Mouse (Mus musculus) heart, embryonic 16.5 days (tissue): Measurements from ENCODE around the gene Ncam1. TPM values are rescaled to one million over a fixed set of nuclear protein-coding genes. Genes with fewer than 3 reads are reported as not detected.

Experiments used
- ATAC-seq: fragments of 200-750 bp; cut with Nextera tagmentation; replicated peaks from 2 replicates; pipeline ENCODE4 v1.8.0; 2017; ENCODE audit warnings: moderate number of reproducible peaks; ENCODE audit not compliant: insufficient read depth, low FRiP score; ENCODE audit errors: extremely low read depth
- H3K27ac ChIP-seq: fragments of 300-500 bp; sonication (generic); 2 replicates; pipeline ENCODE4 v1.5.1; 2014; ENCODE audit warnings: mild to moderate bottlenecking, low read length, control low read depth, moderate library complexity
- H3K27me3 ChIP-seq: fragments of 300-500 bp; sonication (generic); 2 replicates; pipeline ENCODE4 v1.6.1; 2014; ENCODE audit warnings: low read length, mixed read lengths; ENCODE audit not compliant: control insufficient read depth, insufficient read depth
- H3K36me3 ChIP-seq: fragments of 300-500 bp; sonication (generic); 2 replicates; pipeline ENCODE4 v1.6.1; 2014; ENCODE audit not compliant: control insufficient read depth, insufficient read depth
- H3K4me1 ChIP-seq: fragments of 300-500 bp; sonication (generic); 2 replicates; pipeline ENCODE4 v1.6.1; 2014; ENCODE audit warnings: low read length, mixed read lengths; ENCODE audit not compliant: control insufficient read depth, insufficient read depth
- H3K4me2 ChIP-seq: fragments of 300-500 bp; sonication (generic); 2 replicates; pipeline ENCODE4 v1.6.1; 2014; ENCODE audit warnings: low read depth, mild to moderate bottlenecking, control low read depth, low read length
- H3K4me3 ChIP-seq: fragments of 300-500 bp; sonication (generic); 2 replicates; pipeline ENCODE4 v1.5.1; 2014; ENCODE audit warnings: mild to moderate bottlenecking, control low read depth, low read length
- H3K9ac ChIP-seq: fragments of 300-500 bp; sonication (generic); 2 replicates; pipeline ENCODE4 v1.6.1; 2014; ENCODE audit warnings: low read length, control low read depth
- H3K9me3 ChIP-seq: fragments of 300-500 bp; sonication (generic); replicated peaks from 2 replicates; pipeline ENCODE4 v1.6.1; 2016; ENCODE audit warnings: low read length; ENCODE audit not compliant: control insufficient read depth
- WGBS: fragments of 180-500 bp; shearing (Covaris S2); extraction: QIAGEN DNeasy Blood & Tissue Kit; methylation state at CpG from one replicate; pipeline ENCODE4 v1.1.7; 2014; 5-methylcytosine and 5-hydroxymethylcytosine counted together
- polyA plus RNA-seq: library from polyadenylated mRNA; unstranded; fragments of >200 nt; fragmentation: Nextera tagmentation; extraction: Ambion mirVana; gene quantifications from 2 replicates; pipeline ENCODE4 v1.2.1, GENCODE M21; 2015

Gene Ncam1
- polyA plus RNA-seq, 1 experiment from 2014 or later, result 153 TPM

DNA sequence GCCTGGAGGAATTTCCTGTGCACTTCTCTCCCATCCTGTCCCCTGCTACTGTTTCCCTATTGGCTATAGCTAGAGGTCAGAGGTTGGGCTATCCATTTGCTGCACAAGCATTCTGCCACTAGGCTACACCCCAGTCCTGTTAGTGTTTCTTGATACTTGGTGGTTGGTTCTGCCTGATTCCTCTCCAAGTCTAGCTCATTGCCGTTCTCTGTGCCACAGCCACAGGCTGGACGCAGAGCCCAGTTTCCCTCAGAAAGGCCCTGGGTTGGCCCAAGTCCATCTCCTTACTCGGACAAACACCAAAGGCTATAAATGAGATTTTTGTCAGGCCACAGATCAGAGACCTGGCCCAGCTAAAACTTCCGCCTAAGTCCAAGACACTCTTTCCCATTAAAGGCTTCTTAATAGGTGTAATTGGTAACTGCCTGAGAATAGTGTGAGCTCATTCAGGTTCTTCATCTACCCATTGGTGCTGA is 140.3 kb downstream of the Ncam1 start:
- H3K27ac ChIP-seq, result no peak overlapping the region
- H3K9me3 ChIP-seq, result no peaks in the 10 kb centered on the region
- H3K36me3 ChIP-seq, result no peaks in the 10 kb centered on the region
- WGBS, result 82% methylated on average over 4 of the region's 4 CpGs
- H3K4me1 ChIP-seq, result peaks cover 5% of the 10 kb centered on the region; the same call in 1 of the 2 replicates
- no peak overlapping the region for H3K4me2 ChIP-seq
- H3K27me3 ChIP-seq, result no peaks in the 10 kb centered on the region
- H3K4me3 ChIP-seq, result no peak overlapping the region
- no peak overlapping the region for H3K9ac ChIP-seq
- ATAC-seq, result no peak

DNA sequence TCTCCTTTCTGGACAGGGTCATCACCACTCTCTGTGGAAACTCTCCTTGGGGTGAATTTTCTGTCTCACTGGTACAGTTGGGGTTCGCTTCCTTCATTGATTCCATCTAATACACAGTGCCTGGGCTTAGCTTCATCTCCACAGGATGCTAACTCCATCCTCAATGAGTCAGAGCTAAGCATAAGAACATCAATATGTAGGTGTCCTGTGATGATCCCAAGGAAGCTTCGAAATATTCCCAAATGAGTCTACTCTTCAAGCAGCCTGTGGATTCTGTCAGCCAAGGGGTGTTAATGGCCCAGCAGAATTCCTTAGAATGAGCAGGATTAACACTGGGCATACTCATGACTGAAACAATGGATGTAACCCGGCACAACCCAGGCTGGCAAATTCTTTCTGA is 144.3 kb downstream of the Ncam1 start:
- no peak overlapping the region for H3K4me2 ChIP-seq
- 0 out of 2 replicates have a peak, but pooled peaks cover 2% of the 10 kb centered on the region for H3K4me1 ChIP-seq
- no peak for ATAC-seq
- no peak overlapping the region for H3K27ac ChIP-seq
- no peak overlapping the region for H3K4me3 ChIP-seq
- H3K9me3 ChIP-seq, result 0 out of 2 replicates have a peak, but pooled peaks cover 2% of the 10 kb centered on the region
- no peak overlapping the region for H3K9ac ChIP-seq
- H3K36me3 ChIP-seq, result no peaks in the 10 kb centered on the region
- no peaks in the 10 kb centered on the region for H3K27me3 ChIP-seq
- 89% methylated on average over 3 of the region's 3 CpGs for WGBS

DNA sequence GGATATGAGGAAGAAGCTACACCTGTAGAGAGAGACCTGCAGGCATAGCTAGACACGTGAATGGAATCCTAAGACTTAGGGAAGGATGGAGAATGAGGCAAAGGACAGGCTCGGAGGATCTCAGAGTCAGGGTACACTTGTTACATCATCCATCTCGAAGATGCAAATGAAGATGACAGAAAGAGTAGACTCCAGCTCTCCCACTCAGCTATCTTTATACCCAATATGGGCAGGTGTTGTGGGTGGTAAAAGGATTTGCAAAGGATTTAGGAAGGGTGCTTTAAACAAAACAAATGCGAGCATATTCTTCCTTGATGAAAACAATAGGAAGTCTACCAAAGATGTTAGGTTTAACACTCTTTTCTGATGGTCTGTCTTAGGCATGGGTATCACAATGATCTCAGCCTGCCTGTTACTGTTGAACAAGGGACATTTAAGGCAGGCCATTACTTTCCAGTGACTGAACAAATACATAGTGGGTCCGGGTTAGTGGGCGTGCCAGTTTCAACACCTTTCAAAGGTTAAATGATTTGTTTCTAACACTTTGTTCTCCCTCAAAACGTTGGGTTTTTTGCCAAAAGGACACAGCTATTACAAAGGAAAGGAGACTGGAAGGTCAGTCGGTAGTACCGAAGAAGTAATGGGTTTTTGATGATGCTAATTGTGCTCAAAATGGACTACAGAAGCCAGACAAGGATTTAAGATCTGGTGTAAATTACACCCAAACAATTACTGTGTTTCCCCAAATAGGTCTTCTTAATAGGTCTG is 145.1 kb downstream of the Ncam1 start:
- H3K4me3 ChIP-seq, result no peak overlapping the region

DNA sequence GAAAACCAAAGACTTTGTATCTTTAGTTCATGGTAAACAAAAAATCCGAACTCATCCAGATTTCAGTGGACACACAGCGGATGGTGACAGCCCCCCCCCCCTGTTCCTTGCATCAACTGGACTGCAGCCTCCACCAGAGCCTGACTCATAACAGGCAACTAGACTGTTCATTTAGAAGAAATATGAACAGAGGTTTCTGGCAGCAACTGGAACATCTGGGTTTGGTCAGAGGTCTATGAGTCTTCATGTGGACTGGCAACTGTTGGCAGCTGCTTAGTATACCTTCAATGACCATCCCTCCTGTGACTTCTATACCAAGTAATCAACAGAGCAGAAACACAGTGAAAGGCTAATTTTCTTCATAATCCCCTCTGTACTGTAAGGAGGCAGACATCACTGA is 154.4 kb downstream of the Ncam1 start:
- ATAC-seq, result no peak
- H3K4me2 ChIP-seq, result no peak overlapping the region
- H3K4me1 ChIP-seq, result no peaks in the 10 kb centered on the region
- peaks cover 11% of the 10 kb centered on the region for H3K36me3 ChIP-seq
- H3K27ac ChIP-seq, result no peak overlapping the region
- no peaks in the 10 kb centered on the region for H3K27me3 ChIP-seq
- no peak overlapping the region for H3K4me3 ChIP-seq
- 92% methylated on average over 2 of the region's 2 CpGs for WGBS
- H3K9ac ChIP-seq, result no peak overlapping the region
- peaks cover 9% of the 10 kb centered on the region for H3K9me3 ChIP-seq

More for the DNA sequence above, 145.1 kb downstream of the Ncam1 start:
- H3K27ac ChIP-seq, result no peak overlapping the region
- H3K27me3 ChIP-seq, result no peaks in the 10 kb centered on the region
- H3K36me3 ChIP-seq, result 0 out of 2 replicates have a peak, but pooled peaks cover 4% of the 10 kb centered on the region
- no peak for ATAC-seq
- H3K4me1 ChIP-seq, result 0 out of 2 replicates have a peak, but pooled peaks cover 2% of the 10 kb centered on the region
- H3K9me3 ChIP-seq, result peaks cover 4% of the 10 kb centered on the region; the same call in 1 of the 2 replicates
- H3K9ac ChIP-seq, result no peak overlapping the region
- H3K4me2 ChIP-seq, result no peak overlapping the region
- WGBS, result 82% methylated on average over 9 of the region's 9 CpGs

DNA sequence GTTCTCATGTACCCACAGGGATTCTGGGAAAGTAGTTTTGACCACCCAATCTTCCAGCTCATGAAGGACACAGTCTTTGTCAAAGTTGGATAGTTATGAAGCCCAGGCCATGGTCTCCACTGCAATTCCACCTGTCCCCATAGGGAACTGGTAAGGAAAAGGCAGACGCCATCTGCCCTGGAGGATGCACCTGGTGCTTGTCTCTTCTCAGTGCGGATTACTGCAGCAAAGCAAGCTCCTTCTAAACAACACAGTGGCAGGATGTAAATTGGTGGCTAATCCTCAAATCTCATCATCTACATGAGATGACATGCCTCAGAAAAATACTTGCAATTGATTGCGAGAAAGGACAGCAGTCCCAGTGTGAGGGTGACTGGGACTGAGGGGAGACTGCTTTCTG is 158.0 kb downstream of the Ncam1 start:
- no peaks in the 10 kb centered on the region for H3K4me1 ChIP-seq
- H3K27ac ChIP-seq, result no peak overlapping the region
- H3K4me3 ChIP-seq, result no peak overlapping the region
- ATAC-seq, result no peak
- H3K27me3 ChIP-seq, result no peaks in the 10 kb centered on the region
- no peaks in the 10 kb centered on the region for H3K9me3 ChIP-seq
- no peaks in the 10 kb centered on the region; the same call in 1 of the 2 replicates for H3K36me3 ChIP-seq
- WGBS, result 83% methylated on average over 3 of the region's 3 CpGs
- H3K9ac ChIP-seq, result no peak overlapping the region
- H3K4me2 ChIP-seq, result no peak overlapping the region

DNA sequence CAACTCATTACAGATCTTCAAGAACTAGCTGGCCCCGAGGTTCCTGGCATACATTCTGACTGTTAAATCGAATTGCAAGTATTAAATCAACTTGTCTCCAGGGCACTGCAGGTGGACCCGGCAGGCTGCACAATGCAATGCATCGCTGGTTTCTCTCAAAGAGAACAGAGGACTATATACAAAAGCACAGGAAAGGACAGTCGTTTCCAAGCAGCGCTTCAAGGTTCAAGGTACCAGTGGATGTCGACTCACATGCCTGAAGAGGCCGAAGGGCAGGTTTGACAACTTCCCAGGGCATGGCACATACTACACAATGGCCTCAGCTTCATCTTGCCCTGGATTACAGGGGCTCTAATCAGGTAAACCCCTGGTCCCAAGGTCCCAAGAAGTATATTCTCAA is 158.6 kb downstream of the Ncam1 start:
- WGBS, result 83% methylated on average over 8 of the region's 8 CpGs
- no peaks in the 10 kb centered on the region; the same call in 1 of the 2 replicates for H3K36me3 ChIP-seq
- H3K9ac ChIP-seq, result no peak overlapping the region
- H3K9me3 ChIP-seq, result no peaks in the 10 kb centered on the region
- H3K4me2 ChIP-seq, result no peak overlapping the region
- H3K27me3 ChIP-seq, result no peaks in the 10 kb centered on the region
- no peak overlapping the region for H3K4me3 ChIP-seq
- no peak for ATAC-seq
- H3K27ac ChIP-seq, result no peak overlapping the region
- no peaks in the 10 kb centered on the region for H3K4me1 ChIP-seq

DNA sequence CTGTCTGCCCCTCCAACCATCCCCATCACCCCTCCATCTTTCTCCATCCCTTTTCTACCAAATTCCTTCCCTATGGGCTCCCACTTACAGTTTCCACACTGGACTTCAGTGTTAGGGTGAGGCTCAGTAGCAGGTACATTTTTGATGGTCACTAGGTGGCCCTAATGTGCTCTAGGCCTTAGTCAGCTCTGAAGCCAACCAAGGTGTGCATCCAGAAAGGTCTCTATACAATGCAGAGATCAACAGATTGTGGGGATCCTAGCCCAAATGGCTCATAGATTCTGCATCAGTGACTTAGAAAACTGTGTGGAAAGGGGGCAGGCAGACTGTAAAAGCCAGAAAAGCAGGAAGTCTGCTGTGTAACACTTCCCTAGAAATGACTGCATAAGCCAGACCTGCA is 160.8 kb downstream of the Ncam1 start:
- H3K9ac ChIP-seq, result no peak overlapping the region
- no peak overlapping the region for H3K27ac ChIP-seq
- H3K36me3 ChIP-seq, result no peaks in the 10 kb centered on the region; the same call in 1 of the 2 replicates
- ATAC-seq, result no peak
- H3K4me1 ChIP-seq, result peaks cover 3% of the 10 kb centered on the region; the same call in 1 of the 2 replicates
- H3K27me3 ChIP-seq, result no peaks in the 10 kb centered on the region
- no peaks in the 10 kb centered on the region for H3K9me3 ChIP-seq
- H3K4me3 ChIP-seq, result no peak overlapping the region
- no peak overlapping the region for H3K4me2 ChIP-seq

DNA sequence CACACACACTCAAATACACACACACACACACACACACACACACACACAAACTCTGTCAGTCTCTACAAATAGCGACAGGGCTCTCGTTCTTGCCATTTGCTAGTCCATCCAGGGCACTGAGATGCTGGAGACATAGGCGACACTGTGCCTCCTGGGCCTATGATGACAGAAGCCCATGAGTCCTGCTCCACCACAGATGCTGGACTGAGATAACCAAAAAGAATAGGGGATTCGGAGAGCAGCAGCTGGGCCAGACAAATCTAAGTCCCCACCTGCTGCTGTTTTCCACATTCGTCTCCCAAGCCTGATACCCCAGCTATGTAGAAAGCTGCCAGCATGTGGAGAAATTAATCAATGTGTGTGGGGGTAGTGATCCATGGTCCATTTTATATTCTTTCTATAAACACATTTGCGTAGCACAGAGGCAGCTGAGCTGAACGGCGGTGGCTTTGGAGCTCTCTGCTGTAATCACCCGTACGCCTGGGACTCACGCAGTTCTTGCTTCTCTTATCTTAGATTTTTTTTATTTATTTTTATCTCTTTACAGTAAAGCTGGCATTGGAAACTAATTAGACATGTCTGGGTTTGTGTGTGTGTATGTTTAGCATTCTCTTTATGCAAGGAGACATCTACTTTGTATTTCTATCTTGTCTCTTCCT is 162.9 kb downstream of the Ncam1 start:
- Histone ChIP-seq H3K9me3 (no peaks in the 10 kb centered on the region), H3K9ac (no peak overlapping the region), H3K27ac (no peak overlapping the region), H3K36me3 (no peaks in the 10 kb centered on the region; the same call in 1 of the 2 replicates), H3K27me3 (no peaks in the 10 kb centered on the region), H3K4me3 (no peak overlapping the region), H3K4me2 (no peak overlapping the region), H3K4me1 (peaks cover 3% of the 10 kb centered on the region; the same call in 1 of the 2 replicates)
- 70% methylated on average over 11 of the region's 11 CpGs for WGBS
- no peak for ATAC-seq

DNA sequence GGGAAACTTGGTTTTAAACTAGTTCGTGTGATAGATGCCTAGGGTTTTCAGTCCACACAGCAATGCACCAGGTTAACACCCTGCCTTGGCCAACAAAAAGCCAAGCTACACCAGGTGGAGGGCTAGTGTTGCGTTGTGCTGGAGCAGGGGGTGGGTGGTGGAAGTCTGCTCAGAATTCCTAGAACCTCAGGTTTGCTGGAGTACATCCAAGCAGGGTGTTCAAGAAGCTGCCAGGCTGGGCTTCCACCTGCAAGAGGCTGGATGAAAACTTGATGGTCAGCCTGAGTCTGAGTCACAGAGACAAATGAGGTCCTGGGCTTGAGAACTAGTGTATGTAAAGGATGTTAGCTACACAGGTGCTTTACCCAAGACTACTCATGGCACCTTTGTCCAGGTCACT is 166.1 kb downstream of the Ncam1 start:
- 80% methylated on average over 2 of the region's 2 CpGs for WGBS
- ATAC-seq, result no peak
- Histone ChIP-seq H3K9me3 (no peaks in the 10 kb centered on the region), H3K4me1 (peaks cover 3% of the 10 kb centered on the region; the same call in 1 of the 2 replicates), H3K4me3 (no peak overlapping the region), H3K36me3 (no peaks in the 10 kb centered on the region), H3K27ac (no peak overlapping the region), H3K9ac (no peak overlapping the region), H3K4me2 (no peak overlapping the region), H3K27me3 (no peaks in the 10 kb centered on the region)
